Mouse (Mus musculus) heart, embryonic 14.5 days (tissue): ENCODE measurements around the gene Gm21974. TPM values are rescaled to one million over a fixed set of nuclear protein-coding genes. Genes with fewer than 3 reads are reported as not detected.
"Not testable (repeated sequence)": the region's sequence is repeated elsewhere in the genome, so short reads cannot be mapped to it uniquely, and the experiment has no call there.

Experiments used
- ATAC-seq: fragments of 200-750 bp; cut with Nextera tagmentation; 2 replicates; pipeline ENCODE4 v1.8.0; 2017; ENCODE audit warnings: low read depth, moderate TSS enrichment; ENCODE audit not compliant: insufficient number of reproducible peaks, insufficient read depth, low FRiP score
- H3K27ac ChIP-seq, 2 experiments: fragments of 200-500 bp in 1 of 2; fragments of 300-500 bp in 1 of 2; sonication (generic) in 1 of 2; replicated peaks in 1 of 2; 2 replicates each; pipeline ENCODE4 v1.5.1; 2012 to 2014; ENCODE audit warnings: low read depth in 2 of 2, low read length in 2 of 2, control low read depth in 1 of 2, mild to moderate bottlenecking in 1 of 2, mixed read lengths in 1 of 2; ENCODE audit not compliant: control insufficient read depth in 1 of 2, insufficient read depth in 1 of 2
- H3K27me3 ChIP-seq: fragments of 300-500 bp; sonication (generic); 2 replicates; pipeline ENCODE4 v1.6.1; 2014; ENCODE audit warnings: mild to moderate bottlenecking, low read length, control low read depth; ENCODE audit not compliant: control insufficient read depth, insufficient read depth
- H3K36me3 ChIP-seq: fragments of 300-500 bp; sonication (generic); 2 replicates; pipeline ENCODE4 v1.6.1; 2014; ENCODE audit warnings: mild to moderate bottlenecking, control low read depth, low read length, mixed read lengths; ENCODE audit not compliant: control insufficient read depth, insufficient read depth
- H3K4me1 ChIP-seq, 2 experiments: fragments of 200-500 bp in 1 of 2; fragments of 300-500 bp in 1 of 2; sonication (generic) in 1 of 2; 2 replicates each; pipeline ENCODE4 v1.6.1; 2012 to 2014; ENCODE audit warnings: low read length in 2 of 2, control low read depth in 1 of 2, mixed read lengths in 1 of 2; ENCODE audit not compliant: control insufficient read depth in 2 of 2, insufficient read depth in 2 of 2
- H3K4me2 ChIP-seq: fragments of 300-500 bp; sonication (generic); 2 replicates; pipeline ENCODE4 v1.6.1; 2014; ENCODE audit warnings: mild to moderate bottlenecking, low read length
- H3K4me3 ChIP-seq, 2 experiments: fragments of 200-500 bp in 1 of 2; fragments of 300-500 bp in 1 of 2; sonication (generic) in 1 of 2; 2 replicates each; pipeline ENCODE4 v1.5.1; 2012 to 2014; ENCODE audit warnings: low read length in 2 of 2, mild to moderate bottlenecking in 2 of 2, control low read depth in 1 of 2, low read depth in 1 of 2, moderate library complexity in 1 of 2; ENCODE audit not compliant: control insufficient read depth in 1 of 2, insufficient read depth in 1 of 2
- H3K9ac ChIP-seq: fragments of 300-500 bp; sonication (generic); 2 replicates; pipeline ENCODE4 v1.6.1; 2014; ENCODE audit warnings: mild to moderate bottlenecking, low read length
- H3K9me3 ChIP-seq: fragments of 300-500 bp; sonication (generic); 2 replicates; pipeline ENCODE4 v1.6.1; 2016; ENCODE audit warnings: low read length, control low read depth; ENCODE audit not compliant: control insufficient read depth
- WGBS: fragments of 180-500 bp; shearing (Covaris S2); extraction: QIAGEN DNeasy Blood & Tissue Kit; methylation state at CpG from one replicate; pipeline ENCODE4 v1.1.7; 2014; 5-methylcytosine and 5-hydroxymethylcytosine counted together
- polyA plus RNA-seq: library from polyadenylated mRNA; unstranded; fragments of >200 nt; fragmentation: Nextera tagmentation; extraction: Ambion mirVana; gene quantifications from 2 replicates; pipeline ENCODE4 v1.2.1, GENCODE M21; 2014

Gene Gm21974
- polyA plus RNA-seq, 1 experiment from 2014 or later: not detected

GRCm38 (mm10) chr7:127840886-127841285, 54.4 kb downstream of the Gm21974 start:
- H3K4me3 ChIP-seq: peak overlapping the region; percentile 71 to 93
- H3K27ac ChIP-seq: peak overlapping the region; percentile 91
- peaks cover 5 to 9% of the 10 kb centered on the region in 2 experiments; a peak in 3 of 4 replicates for H3K4me1 ChIP-seq
- no peaks in the 10 kb centered on the region for H3K9me3 ChIP-seq
- WGBS: 3% methylated on average over 15 of the region's 15 CpGs
- H3K4me2 ChIP-seq: peak overlapping the region; percentile 92
- peaks cover 29% of the 10 kb centered on the region for H3K36me3 ChIP-seq
- peak overlapping the region; percentile 92 for H3K9ac ChIP-seq
- no peak for ATAC-seq
- H3K27me3 ChIP-seq: no peaks in the 10 kb centered on the region

- not testable (repeated sequence) for H3K4me3 ChIP-seq, ATAC-seq, H3K9me3 ChIP-seq, H3K4me2 ChIP-seq, H3K4me1 ChIP-seq, H3K27ac ChIP-seq, H3K27me3 ChIP-seq, H3K9ac ChIP-seq
- peaks cover 21% of the 10 kb centered on the region for H3K36me3 ChIP-seq
- WGBS: 81% methylated on average over 2 of the region's 2 CpGs
These were observed 55.2 kb downstream of the Gm21974 start for GRCm38 (mm10) chr7:127840031-127840430.

GRCm38 (mm10) chr7:127837878-127838277, 57.4 kb downstream of the Gm21974 start:
- ATAC-seq, H3K4me2 ChIP-seq, H3K4me3 ChIP-seq, H3K27me3 ChIP-seq, H3K9ac ChIP-seq, H3K36me3 ChIP-seq, H3K9me3 ChIP-seq, H3K27ac ChIP-seq, H3K4me1 ChIP-seq: not testable (repeated sequence)
- WGBS: 74% methylated on average over 4 of the region's 4 CpGs

- WGBS: 90% methylated on average over 5 of the region's 5 CpGs
- Histone ChIP-seq H3K9ac (no peak overlapping the region), H3K27me3 (no peaks in the 10 kb centered on the region)
These were observed 57.8 kb downstream of the Gm21974 start for GRCm38 (mm10) chr7:127837473-127837872.

More at GRCm38 (mm10) chr7:127837473-127837872, 57.8 kb downstream of the Gm21974 start:
- ATAC-seq: no peak
- Histone ChIP-seq H3K4me1 (peaks cover 4 to 5% of the 10 kb centered on the region in 2 experiments; a peak in 2 of 4 replicates), H3K36me3 (no peaks in the 10 kb centered on the region), H3K4me2 (no peak overlapping the region), H3K27ac (no peak overlapping the region), H3K4me3 (no peak overlapping the region), H3K9me3 (no peaks in the 10 kb centered on the region)

Other genes with a start within 250 kb of the Gm21974 start
- 30.6 and 41.1 TPM in 2 replicates for gene Bcl7c, start 186.5 kb downstream of the Gm21974 start, polyA plus RNA-seq
- gene Ctf1, start 182.7 kb downstream of the Gm21974 start, polyA plus RNA-seq: 4.7 and 5.6 TPM in 2 replicates
- not detected in 2 replicates for gene Ctf2, start 163.3 kb downstream of the Gm21974 start, polyA plus RNA-seq
- 0.93 and 1.5 TPM in 2 replicates for gene Fbxl19, start 150.9 kb downstream of the Gm21974 start, polyA plus RNA-seq
- gene Orai3, start 125.6 kb downstream of the Gm21974 start, polyA plus RNA-seq: 15.7 and 17.7 TPM in 2 replicates
- gene Setd1a, start 118.8 kb downstream of the Gm21974 start, polyA plus RNA-seq: 15.0 and 16.5 TPM in 2 replicates
- not detected in 2 replicates for gene Gm49388, start 109.8 kb downstream of the Gm21974 start, polyA plus RNA-seq
- gene Hsd3b7, start 94.8 kb downstream of the Gm21974 start, polyA plus RNA-seq: 20.4 and 22.2 TPM in 2 replicates
- gene Stx4a, start 71.2 kb downstream of the Gm21974 start, polyA plus RNA-seq: 25.8 and 28.8 TPM in 2 replicates
- 1.0 and 1.2 TPM in 2 replicates for gene Stx1b, start 70.9 kb downstream of the Gm21974 start, polyA plus RNA-seq
- gene Zfp646, start 19.2 kb downstream of the Gm21974 start, polyA plus RNA-seq: 8.8 and 8.9 TPM in 2 replicates
- 6.8 and 7.4 TPM in 2 replicates for gene Zfp668, start 18.6 kb downstream of the Gm21974 start, polyA plus RNA-seq
- 0.66 and 1.3 TPM in 2 replicates for gene Prss53, start 4.5 kb downstream of the Gm21974 start, polyA plus RNA-seq
- gene Vkorc1, start 163 bp upstream of the Gm21974 start, polyA plus RNA-seq: 121 and 142 TPM in 2 replicates
- 167 and 178 TPM in 2 replicates for gene Bckdk, start 8.6 kb upstream of the Gm21974 start, polyA plus RNA-seq
- 28.3 and 28.7 TPM in 2 replicates for gene Kat8, start 17.1 kb upstream of the Gm21974 start, polyA plus RNA-seq
- gene Prss8, start 34.6 kb upstream of the Gm21974 start, polyA plus RNA-seq: 0.23 and 0.62 TPM in 2 replicates
- 9.2 and 10.1 TPM in 2 replicates for gene Prss36, start 51.3 kb upstream of the Gm21974 start, polyA plus RNA-seq
- 40.6 and 41.0 TPM in 2 replicates for gene Fus, start 72.0 kb upstream of the Gm21974 start, polyA plus RNA-seq
- 58.6 and 59.9 TPM in 2 replicates for gene Pycard, start 98.4 kb upstream of the Gm21974 start, polyA plus RNA-seq
- 0.38 and 0.54 TPM in 2 replicates for gene Trim72, start 108.5 kb upstream of the Gm21974 start, polyA plus RNA-seq
- 0.63 and 0.82 TPM in 2 replicates for gene Itgam, start 167.2 kb upstream of the Gm21974 start, polyA plus RNA-seq
- gene Gm49368, start 167.2 kb upstream of the Gm21974 start, polyA plus RNA-seq: not detected in 2 replicates
- gene Itgax, start 234.1 kb upstream of the Gm21974 start, polyA plus RNA-seq: 0.14 and 0.35 TPM in 2 replicates